Mouse (Mus musculus): ENCODE data around the gene Cldn20.

DNA sequence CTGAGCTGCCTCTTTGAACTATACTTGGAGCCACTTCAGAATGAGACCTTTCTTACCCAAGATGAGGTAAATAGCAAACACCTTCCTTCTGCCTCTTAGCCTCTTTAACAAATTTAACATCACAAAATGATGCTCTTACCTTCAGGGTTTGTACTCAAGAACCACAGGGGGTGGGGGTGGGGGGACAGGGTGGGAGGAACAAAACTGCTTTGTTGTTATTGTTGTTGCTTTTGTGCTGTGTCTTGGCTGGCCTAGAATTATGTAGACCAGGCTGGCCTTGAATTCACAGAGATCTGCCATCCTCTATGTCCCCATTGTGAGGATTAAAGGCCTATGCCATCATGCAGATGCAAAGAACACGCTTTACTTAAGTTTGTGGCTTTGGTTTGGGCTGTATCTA lies 26.6 kb upstream of the Cldn20 start:
- TF ChIP-seq POLR2A (IDR thresholded peaks at IDR 0.05; ENCODE audit: insufficient read length, low read depth), result no peak
- no peak for TF ChIP-seq USF1 (IDR thresholded peaks at IDR 0.05; ENCODE audit: low read depth)
- TF ChIP-seq POLR2AphosphoS2 (IDR thresholded peaks at IDR 0.05; ENCODE audit: insufficient read length, low read depth), result no peak
- no peak for TF ChIP-seq CEBPB (IDR thresholded peaks at IDR 0.05; ENCODE audit: insufficient read depth, poor library complexity, severe bottlenecking)
- no peak for TF ChIP-seq MYOD1 (IDR thresholded peaks at IDR 0.05; ENCODE audit: control insufficient read depth in 1 of 3, insufficient read length in 2 of 3, low read depth in 2 of 3)
- TF ChIP-seq E2F4 (IDR thresholded peaks at IDR 0.05; ENCODE audit: insufficient read depth), result no peak
